Mouse (Mus musculus) thymus, postnatal 10 days (tissue): ENCODE measurements around the gene Fgr.

ENCODE experiments used
- DNase-seq, 2 experiments: peaks; one replicate each; pipeline ENCODE4 v3.0.0; 2021; ENCODE audit warnings: low spot score in 2 of 2

Gene Fgr

DNA sequence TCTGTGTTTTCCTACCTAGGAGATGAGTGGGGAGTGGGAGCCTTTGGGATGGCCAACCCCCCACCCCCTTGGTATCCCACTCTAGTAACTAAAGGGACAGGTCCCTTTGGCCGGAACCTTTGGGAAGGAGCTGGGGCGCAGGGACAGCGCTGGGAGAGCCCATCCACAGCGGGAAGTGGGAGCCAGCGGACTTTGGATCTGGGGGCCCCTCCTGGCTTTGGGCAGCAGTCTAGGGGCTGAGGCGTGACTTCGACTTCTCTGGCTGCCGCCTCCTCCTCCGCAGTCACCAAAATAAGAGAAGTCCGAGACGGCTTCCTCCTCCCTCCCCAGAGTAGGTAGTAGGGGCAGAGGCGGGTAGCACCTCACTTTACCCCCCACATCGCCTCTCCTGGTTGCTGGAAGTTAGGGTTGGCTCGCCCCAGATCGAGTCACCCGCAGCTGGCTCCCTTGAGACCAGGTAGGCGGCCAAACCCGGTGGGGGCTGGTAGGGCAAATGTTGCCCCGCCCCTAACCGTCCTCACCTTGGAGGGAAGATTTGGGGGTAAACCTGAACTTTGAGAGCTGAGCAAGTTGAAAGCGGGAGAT is at the start of gene Fgr:
TSS of gene Fgr (plus strand) at position 282 of the 585 bp plus-strand sequence.
- peak; percentile 70 to 75 for DNase-seq

DNA sequence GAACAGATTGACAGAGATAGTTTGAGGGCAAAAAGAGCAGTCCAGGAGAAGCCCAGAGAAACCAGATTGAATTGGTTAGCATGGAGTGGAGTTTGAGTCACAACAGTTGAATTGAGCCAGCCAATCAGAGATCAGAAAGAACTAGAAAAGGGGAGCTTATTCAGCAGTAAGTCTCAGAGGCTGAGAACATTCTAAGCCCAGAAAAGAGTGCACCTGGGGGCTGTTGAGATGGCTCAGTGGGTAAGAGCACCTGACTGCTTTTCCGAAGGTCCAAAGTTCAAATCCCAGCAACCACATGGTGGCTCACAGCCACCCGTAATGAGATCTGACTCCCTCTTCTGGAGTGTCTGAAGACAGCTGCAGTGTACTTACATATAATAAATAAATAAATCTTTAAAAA is 47.4 kb upstream of the Fgr start:
- DNase-seq = peak in 1 of 2 experiments; percentile 43

DNA sequence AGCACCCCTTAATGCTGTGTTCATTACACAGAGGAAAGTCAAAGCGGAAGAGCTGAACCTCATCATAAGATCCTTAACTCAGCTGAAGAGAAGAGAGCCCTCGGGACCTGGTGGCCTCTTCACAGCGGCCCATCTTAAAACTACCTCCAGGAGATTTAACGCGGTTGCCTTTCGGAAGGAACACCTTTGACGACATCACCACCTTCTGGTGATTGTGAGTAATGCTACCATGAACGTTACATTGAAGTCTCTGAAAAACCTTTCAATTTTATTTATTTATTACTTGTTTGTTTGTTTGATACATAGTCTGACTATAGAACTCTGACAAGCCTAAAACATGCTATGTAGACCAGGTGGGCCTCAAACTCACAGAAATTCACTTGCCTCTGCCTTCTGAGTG is 43.1 kb upstream of the Fgr start:
- peak; percentile 24 to 67 for DNase-seq

DNA sequence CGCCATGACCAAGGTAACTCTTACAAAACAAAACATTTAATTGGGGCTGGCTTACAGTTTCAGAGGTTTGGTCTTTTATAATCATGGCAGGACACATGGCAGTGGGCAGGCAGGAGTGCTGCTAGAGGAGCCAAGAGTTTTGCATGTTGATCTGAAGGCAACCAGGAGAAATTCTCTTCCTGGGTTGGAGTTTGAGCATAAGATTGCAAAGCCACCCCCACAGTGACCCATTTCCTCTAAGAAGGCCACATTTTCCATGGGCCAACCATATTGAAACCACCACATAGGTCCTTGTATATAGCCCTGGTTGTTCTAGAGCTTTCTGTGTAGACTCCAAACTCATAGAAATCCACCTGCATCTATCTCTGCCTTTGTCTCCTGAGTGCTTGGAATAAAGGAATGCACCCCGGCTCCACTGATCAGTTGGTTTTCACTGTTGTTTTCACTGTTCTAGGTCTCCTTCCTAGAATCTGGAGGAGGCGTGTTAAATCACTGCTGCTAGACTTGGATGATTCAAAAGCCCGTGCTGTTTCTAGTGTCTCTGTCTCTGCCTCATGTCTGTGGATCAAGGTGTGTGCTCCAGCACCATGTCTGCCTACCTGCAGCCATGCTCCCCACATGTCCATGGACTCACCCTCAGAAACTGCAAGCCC is 41.0 kb upstream of the Fgr start:
- DNase-seq = no peak

DNA sequence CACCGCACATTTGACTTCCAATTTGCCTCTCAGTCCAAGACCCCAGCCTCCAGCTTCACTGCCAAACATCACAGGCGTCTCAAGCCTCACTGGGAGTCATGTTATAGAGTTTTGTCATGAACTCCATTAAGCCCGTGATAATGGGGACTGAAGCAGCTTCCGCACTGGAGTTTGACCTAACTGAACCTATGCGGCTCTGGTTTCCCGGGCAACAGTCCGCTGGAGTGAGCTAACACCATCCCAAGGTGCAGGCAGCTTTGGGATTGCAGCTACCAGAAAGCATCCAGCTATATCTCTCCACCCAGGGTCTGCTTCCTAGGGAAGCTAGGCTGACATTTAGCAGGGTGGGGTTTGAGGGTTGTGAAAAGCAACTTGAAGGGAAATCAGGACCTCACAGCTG is 39.3 kb upstream of the Fgr start:
- DNase-seq = no peak

DNA sequence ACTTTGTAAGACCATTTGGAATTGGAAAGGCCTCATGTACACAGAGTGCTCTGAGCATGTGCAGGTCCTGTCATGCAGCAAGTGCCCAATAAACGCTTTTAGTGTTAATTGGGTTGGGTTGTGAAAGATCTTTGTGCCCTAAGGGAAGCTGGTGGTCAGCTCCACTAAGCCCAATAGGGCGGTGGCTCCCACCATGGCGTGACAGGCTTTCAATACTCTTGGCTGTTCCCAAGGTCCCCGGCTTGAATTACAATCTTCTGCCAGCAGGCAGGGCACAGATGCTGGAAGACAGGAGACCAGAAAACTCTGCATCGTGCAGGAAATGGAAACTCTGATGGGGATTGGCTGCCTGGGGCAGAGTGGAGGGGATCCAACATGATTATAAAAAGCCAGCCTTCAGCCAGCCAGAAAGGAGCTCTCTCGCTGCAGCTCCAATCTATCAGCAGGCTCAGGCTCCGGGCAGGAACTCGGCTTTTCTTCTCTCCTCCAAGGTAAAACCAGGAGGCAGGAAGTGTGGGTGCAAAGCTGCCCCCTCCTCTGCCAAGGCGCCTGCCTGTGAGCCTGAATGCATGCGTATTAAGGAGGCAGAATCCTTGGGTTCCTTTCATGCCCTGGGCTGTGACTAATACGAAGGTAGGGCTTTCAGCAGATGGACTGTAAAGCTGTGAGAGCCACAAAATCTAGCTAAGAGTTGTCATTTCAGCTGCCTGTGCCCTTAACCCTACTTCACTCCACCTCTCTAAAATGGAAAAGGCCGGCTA is 35.5 kb upstream of the Fgr start:
- DNase-seq = no peak

DNA sequence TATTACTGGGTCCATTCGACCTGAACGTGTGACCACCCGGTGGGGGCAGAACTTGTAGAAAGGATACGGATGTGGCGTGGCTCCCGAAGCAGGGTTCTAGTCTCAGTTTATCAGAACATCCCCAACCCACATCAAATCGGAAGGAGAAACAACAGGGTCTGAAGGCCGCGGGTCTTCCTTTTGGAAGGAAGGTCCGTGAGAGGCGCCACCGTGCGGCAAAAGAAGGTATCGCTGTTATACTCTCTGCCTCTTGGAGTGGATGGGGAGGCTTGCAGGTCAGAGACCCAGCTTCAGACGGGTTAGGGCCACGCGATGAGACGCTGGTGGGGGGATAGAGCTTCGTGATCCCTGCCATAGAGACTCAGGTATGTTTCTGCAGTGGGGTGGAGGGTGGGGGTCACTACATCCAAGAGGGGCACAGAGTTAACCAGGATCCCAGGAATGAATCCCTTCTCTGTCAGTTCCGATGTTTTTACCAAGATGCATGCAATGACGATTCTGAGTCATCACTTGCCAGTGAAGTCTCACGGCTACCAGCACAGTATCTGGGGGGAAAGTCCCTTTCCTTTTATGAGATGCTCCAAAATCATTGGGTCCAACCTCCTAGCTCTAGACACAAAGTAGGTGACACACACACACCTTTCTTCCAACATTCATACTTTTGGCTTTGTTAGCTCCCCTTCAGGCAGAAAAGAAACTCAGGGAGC is 34.3 kb upstream of the Fgr start:
- peak; percentile 64 to 83 for DNase-seq

DNA sequence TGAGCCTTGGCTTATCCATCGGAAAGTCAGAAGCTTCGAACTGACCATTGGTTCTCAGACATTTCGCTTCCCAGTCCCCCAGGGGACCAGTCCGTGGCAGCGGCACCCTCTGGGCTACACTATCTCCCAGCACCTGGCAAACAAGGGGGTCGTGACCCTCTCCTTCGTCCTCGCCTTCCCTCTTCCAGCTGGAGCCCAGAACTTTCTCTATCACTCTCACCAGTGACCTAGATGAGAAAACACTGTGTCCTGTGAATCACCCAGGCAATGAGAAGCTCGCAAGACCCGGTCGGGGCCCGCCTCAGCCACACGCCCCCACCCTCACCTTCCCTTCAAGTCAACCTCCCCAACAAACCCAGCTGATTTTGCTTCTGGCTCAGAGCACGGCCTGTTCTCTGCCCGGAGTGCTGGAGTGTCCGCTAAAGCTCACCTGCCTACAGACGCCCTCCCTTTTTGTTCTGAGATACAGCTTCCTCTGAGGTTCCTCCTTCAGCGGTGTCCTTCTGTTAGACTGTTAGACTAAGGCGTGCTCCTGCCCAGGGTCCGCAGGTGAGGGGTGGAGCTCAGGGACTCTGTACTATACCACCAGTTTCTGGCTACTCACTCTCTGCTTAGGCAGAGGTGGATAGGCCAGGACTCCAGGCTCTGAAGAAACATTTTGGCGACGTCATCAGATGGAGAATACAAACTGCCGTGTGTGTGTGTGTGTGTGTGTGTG is 32.7 kb upstream of the Fgr start:
- DNase-seq = no peak

DNA sequence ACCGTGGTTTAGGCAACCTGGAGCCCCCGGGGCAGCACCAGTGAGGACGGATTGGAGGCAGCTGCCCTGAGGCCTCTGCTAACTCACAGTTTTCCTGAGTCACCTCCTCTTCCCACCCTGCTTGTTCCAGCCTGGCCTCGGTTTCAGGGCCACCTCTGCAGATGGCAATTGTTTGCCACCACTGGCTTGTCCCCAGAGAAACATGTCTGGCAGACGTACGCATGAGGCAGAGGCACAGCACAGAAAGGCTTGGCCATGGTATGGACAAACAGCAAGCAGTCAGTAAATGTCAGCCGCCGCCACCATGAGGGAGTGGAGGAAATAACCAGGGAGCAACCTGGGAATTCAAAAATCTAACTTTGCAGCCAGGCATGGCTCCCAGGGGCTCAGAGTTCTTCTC is 30.8 kb upstream of the Fgr start:
- DNase-seq = no peak

DNA sequence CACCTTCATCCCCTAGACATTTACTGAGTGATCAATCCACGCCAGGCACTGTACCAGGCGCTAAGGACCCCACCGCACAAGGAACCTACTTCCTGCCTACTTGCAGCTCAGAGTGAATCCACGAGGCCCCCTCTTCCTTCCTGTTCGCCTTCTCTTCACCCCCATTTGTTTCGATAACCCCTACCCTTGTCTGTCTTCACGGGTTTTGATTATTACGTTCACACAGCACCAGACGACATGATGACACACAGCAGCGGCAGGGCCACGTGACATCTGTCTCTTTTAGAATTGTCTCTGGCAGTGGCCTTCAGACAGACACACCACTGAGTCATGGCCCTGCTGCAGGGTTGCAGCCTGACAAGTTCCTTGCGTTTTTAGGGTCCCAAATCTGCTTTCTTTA is 29.8 kb upstream of the Fgr start:
- DNase-seq = peak; percentile 44 to 46

DNA sequence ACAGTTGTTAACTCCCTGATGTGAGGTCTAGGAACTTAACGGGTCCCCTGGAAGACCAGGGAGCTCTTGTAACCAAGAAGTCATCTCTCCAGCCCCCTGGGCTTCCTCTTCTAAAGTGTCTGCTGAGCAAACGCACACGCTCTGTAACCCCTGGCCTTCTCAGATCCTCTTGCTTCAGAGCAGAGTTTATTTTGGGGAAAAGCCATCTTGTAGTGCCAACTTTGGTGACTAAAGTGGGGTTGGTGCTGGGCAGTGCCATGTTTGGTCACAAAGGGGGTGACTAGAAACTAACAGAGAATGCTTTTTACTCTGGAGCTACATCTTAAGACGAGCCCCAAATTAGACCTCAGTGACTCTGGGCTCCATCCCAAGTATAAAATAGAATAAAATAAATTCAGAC is 29.1 kb upstream of the Fgr start:
- DNase-seq = no peak

DNA sequence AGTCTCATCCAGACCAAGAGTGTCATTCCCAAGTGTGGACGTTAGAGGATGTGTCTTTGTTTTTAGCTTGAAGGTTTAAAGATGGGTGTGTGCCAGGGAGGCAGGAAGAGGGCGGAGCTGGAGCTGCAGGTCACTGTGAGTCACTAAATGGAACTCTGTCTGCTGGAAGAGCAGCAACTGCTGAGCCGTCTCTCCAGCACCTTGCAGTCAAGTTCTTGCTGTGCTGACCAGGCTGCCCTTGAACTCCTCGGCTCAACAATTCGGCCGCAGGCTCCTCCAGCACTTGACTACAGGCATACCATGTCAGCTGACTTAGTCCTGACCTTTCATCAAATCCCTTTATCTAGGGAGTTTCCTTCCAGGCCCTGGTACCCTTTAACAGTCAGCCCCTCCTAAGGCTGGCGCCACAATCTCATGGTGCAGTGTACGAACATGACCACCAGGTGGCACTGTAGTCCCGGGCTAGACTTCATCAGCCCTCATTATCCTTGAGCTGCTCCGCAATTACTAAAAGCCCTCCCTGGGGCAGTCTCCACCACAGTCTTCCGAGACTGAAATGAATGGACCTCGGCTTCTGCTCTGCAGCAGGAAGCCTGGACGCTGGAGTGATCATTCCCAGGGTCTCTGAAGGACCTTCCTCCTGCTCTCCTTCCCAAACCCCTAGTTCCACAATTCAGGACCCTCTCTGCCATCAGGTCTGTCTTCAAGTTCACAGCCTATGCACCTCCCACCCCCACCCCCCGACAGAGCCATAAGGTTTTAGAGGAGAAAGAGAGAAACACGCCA is 28.4 kb upstream of the Fgr start:
- peak; percentile 89 to 94 for DNase-seq

DNA sequence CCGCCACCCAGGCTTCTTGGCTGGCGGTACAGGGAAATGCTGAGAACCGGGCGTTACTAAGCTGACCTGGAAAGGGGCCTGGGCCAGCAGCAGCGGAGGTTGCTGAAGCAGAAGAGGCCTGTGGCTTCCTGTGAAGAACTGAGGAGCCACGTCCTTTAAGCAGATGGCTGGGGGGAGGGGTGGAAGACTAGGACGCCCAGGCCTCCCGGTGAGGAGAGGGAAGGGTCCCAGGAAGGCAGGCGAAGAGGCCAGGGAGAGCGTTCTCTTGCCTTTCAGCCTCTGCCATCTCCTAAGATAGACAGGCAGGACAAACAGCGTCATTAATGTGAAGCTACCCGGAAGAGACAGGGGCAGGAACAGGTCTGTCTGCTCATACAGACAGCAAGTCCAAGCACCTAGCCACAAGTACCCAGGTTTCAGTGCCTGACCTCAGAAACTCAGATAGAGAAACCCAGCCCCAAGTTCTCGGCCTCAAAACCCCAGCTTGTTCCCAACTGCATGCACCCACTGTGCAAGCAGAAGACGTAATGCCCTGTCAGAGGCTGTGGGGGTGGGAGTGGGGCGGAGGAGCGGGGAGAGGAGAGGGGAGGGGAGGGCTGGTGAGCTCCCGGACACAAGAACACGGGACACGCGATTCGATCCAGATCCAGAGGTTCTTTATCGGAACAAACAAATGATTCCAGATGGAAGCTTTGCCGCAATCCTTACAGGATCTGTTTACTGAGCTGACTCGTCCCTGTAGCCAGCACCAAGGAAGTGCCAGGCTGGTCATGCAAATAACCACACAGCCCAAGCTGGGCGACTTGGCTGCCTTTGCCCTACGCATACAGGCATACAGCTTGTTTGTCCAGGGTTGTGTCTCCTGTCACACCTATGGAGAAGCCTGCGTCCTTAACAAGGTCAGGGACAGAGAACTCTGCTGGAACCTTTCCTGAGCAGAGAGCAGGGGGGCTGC is 27.6 kb upstream of the Fgr start:
- DNase-seq = peak; percentile 76

DNA sequence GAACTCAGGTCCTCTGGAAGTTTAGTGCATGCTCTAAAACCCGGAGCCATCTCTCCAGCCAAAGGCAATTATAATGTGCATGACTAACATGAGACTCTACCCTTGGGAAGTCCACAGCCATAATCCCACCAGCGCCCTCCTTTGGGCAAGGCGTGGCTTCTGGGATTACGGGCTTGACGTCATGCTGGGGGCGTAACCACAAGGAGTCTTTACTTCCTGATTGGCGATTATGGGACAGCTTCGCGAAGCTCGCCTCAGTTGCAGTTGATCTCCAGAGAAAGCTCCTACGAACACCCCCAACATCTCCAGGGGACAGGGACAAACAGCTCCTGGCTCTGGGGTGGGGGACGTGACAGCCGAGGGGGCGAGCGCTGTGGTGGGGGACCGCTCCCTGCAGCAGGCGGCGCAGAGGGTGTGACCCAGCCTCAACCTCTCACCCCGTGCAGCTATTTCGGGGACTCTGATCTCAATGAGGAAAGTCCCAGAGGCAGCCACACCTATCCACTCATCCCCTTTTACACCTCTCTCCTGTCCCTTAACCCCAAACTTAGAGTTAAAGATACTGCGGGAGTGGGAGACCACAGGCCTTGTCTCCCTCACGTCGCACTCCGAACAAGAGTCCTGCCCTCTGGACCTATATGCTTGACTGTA is 23.9 kb upstream of the Fgr start:
- no peak for DNase-seq

DNA sequence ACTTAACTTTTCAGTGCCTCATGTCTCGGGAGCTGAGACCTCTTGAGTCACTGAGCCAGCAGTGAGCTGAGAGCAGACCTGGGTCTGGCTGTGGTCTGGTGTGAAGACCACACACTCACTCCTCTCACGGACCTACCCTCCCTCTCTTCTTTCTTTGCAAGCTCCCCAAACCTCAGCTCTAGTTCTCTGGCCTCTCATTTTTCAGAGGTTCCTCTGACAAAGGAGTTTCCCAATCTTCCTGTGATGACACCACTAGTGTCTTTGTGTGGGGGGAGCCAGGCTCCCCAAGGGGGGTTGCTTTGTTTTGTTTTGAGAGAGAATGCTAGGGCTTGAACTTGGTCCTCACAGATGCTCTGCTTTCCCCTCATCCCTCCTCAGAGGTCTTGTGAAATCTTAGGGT is 22.9 kb upstream of the Fgr start:
- no peak for DNase-seq

DNA sequence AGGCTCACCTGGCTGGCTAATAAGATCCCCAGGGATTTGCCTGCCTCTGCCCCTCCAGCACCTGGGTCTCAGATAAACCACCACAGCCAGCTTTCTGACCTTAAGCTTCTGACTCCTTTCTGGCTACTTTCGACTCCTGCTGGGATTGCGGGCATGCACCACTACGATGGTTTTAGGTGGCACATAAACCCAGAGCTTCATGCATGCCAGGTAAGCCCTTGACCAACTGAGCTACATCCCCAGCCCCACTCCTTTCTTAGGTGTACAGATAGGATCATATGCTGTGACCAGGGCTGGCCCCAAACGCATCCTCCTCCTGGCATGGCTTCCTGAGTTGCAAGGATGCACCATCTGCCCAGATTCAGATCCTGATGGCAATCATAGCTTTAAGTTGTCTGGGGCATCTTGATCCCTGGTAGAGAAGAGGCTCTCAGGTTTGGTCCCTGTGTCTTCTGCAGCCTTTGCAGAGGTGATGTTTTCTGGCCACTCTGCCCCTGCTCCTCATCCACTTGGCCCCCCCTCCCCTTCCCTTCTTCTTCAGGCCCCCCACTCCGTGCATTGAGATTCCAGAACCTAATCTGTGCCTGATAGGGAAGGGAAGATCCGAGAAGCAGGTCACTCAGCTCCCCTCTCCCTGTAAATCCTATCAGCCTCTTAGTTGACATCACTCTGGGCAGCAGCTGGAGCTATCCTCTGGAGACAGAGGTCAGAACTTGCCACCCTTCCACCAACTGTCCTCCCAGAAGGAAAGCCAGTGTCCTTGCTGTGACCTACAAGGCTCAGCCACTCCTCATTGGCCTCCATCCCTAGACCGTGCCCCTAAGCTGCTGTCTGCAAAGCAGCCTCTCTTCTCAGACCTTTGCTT is 19.1 kb upstream of the Fgr start:
- no peak for DNase-seq

DNA sequence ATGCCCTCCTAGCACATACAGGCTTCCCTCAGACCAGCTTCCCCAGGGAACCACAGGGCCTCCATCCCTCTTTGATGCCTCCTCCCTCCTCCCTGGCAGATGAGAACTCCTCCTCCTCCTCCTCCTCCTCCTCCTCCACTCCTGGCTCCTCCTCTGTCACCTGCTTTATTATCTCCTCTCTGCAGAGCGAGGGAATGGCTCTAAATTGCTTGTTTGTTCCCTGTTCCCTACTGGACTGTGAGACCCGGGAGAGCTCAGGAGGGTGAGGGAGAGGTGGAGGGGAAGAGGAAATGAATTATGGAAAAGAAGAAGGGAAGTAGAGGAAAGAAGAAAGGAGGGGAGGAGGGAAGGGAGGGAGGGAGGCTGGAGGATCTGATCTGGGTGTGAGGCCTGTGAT is 18.5 kb upstream of the Fgr start:
- DNase-seq = no peak
